22 mouse cellular contexts compared by ENCODE assay signal in genomic region chr16:85105603-85106002, GRCm38 (mm10).
"Had no signal": no experiment of that assay in that cellular context is flagged by ENCODE, and none has a peak within 500 bp of the region (broad histone marks: within the 10 kb centered on the region; RNA-seq: fewer than 3 reads in every experiment).

No protein-coding gene starts in this region.

- H3K9me3 ChIP-seq: limb, embryonic 12.5 days; limb, embryonic 15.5 days; midbrain, embryonic 10.5 days; neural tube, embryonic 13.5 days; stomach, embryonic 15.5 days had no signal

- DNase-seq: kidney, postnatal 36 days; layer of hippocampus, postnatal 36 days; left cerebral cortex, postnatal 4 days; liver, postnatal 0 days; lung, embryonic 14.5 days; midbrain, embryonic 14.5 days; retina, postnatal 1 day; right cerebral cortex, postnatal 25 days; spleen, adult 18-20 months; thymus, postnatal 25 days had no signal

- H3K27ac ChIP-seq: kidney, postnatal 0 days; left cerebral cortex, adult 2 months; limb, embryonic 12.5 days; limb, embryonic 15.5 days; liver, embryonic 14.5 days; macrophage; midbrain, embryonic 10.5 days; stomach, embryonic 15.5 days had no signal

- H3K9ac ChIP-seq: limb, embryonic 12.5 days; limb, embryonic 15.5 days; liver, embryonic 14.5 days; liver, postnatal 0 days; lung, embryonic 14.5 days; neural tube, embryonic 13.5 days; stomach, embryonic 15.5 days had no signal

- H3K36me3 ChIP-seq: stomach, embryonic 15.5 days had no signal

- ATAC-seq: liver, postnatal 0 days; lung, postnatal 0 days had no signal

- H3K4me1 ChIP-seq: megakaryocyte, embryonic 14.5 days had no signal

- H3K4me3 ChIP-seq: left cerebral cortex, adult 2 months; limb, embryonic 12.5 days; limb, embryonic 15.5 days; megakaryocyte, embryonic 14.5 days; midbrain, embryonic 10.5 days; neural tube, embryonic 13.5 days; stomach, embryonic 15.5 days had no signal

- H3K27me3 ChIP-seq: limb, embryonic 12.5 days; limb, embryonic 15.5 days; megakaryocyte, embryonic 14.5 days; neural tube, embryonic 13.5 days; stomach, embryonic 15.5 days had no signal

- H3K4me2 ChIP-seq: limb, embryonic 12.5 days; limb, embryonic 15.5 days; liver, embryonic 11.5 days; lung, embryonic 14.5 days; neural tube, embryonic 13.5 days; stomach, embryonic 15.5 days had no signal
